In the genomic region with DNA sequence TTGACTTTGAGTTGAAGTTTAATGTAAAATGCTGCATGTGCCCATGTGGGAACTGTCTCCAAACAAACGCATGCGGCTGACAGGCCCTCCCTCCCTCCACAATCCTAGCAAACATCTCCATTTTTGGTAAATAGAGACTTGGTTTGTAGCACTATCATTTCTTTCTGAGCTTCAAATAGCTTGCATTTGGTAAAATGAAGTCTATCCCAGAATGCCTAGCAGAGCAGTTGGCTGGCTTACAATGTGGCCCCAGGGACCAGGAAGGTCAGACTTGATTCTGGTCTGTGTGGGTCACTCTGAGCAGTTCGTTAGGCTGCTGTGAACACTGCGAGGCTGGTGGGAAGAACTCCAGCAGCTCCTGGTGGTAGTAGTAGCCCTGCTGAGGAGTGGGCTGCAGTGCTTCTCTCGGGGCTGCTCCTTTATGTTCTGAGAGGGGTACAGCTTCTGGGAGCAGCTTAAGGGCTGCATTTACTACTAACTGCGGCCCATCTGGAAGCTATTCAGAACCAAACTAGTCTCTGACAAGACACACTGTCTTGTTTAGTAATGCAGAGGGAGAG, we compare ENCODE assay signal across 11 mouse cellular contexts.
A peak's percentile ranks its signal among the peaks of the same experiment; 100 is the strongest.
DNase-seq lines count a peak whose midpoint lies in the region; ATAC-seq and TF ChIP-seq lines count a peak whose summit lies in the region.
"Had no signal": no experiment of that assay in that cellular context is flagged by ENCODE, and none has a peak within 500 bp of the region (broad histone marks: within the 10 kb centered on the region; RNA-seq: fewer than 3 reads in every experiment).

No protein-coding gene starts in this region.

- no peak overlapping the region for H3K4me2 ChIP-seq in lung, embryonic 15.5 days
- H3K4me2 ChIP-seq in stomach, embryonic 14.5 days (replicated peaks; ENCODE audit: low read depth, low read length): no peak overlapping the region
- no peak overlapping the region for H3K4me2 ChIP-seq in midbrain, postnatal 0 days (ENCODE audit: low read depth, low read length, poor library complexity, severe bottlenecking)
- H3K4me2 ChIP-seq: neural tube, embryonic 12.5 days had no signal

- DNase-seq in lung, postnatal 10 days: no peak
- DNase-seq in gastrocnemius, postnatal 14 days: peak; percentile 62
- DNase-seq in kidney, adult 9 months: peak; percentile 66
- no peak for DNase-seq in midbrain, postnatal 0 days (ENCODE audit: low spot score)
- no peak for DNase-seq in urinary bladder, postnatal 10 days (ENCODE audit: low spot score)
- DNase-seq in yolk sac, embryonic 10.5 days (ENCODE audit: low spot score): no peak
- DNase-seq: cerebellum, adult 8-10 months; liver had no signal

- 0 out of 2 replicates have a peak overlapping the region, but pooled peaks have one; percentile 4 for H3K9ac ChIP-seq in lung, embryonic 15.5 days
- H3K9ac ChIP-seq in stomach, embryonic 14.5 days (replicated peaks; ENCODE audit: low read depth, low read length): no peak overlapping the region
- H3K9ac ChIP-seq in midbrain, postnatal 0 days (replicated peaks; ENCODE audit: low read length, poor library complexity, severe bottlenecking): no peak overlapping the region
- H3K9ac ChIP-seq: neural tube, embryonic 12.5 days had no signal

- no peak for TF ChIP-seq CTCF in midbrain, postnatal 0 days (IDR thresholded peaks at IDR 0.05)

- peak; percentile 66; the same call in 1 of the 2 replicates for ATAC-seq in lung, embryonic 15.5 days (ENCODE audit: borderline replicate concordance, extremely low read depth, low FRiP score, low TSS enrichment)
- ATAC-seq in stomach, embryonic 14.5 days (ENCODE audit: insufficient number of reproducible peaks, insufficient read depth, low FRiP score, low read depth): no peak
- ATAC-seq in midbrain, postnatal 0 days (ENCODE audit: low FRiP score): no peak

- peaks cover 3% of the 10 kb centered on the region; the same call in 1 of the 2 replicates for H3K36me3 ChIP-seq in lung, embryonic 15.5 days
- H3K36me3 ChIP-seq in stomach, embryonic 14.5 days (ENCODE audit: control insufficient read depth, insufficient read depth, low read length): peaks cover 6% of the 10 kb centered on the region; the same call in 1 of the 2 replicates
- peaks cover 35% of the 10 kb centered on the region; the same call in 1 of the 2 replicates for H3K36me3 ChIP-seq in midbrain, postnatal 0 days (ENCODE audit: insufficient read depth, low read length)

- no peak overlapping the region for H3K4me3 ChIP-seq in lung, embryonic 15.5 days
- no peak overlapping the region for H3K4me3 ChIP-seq in stomach, embryonic 14.5 days (ENCODE audit: low read depth, low read length)
- H3K4me3 ChIP-seq in midbrain, postnatal 0 days (ENCODE audit: low read depth, low read length): no peak overlapping the region
- H3K4me3 ChIP-seq: neural tube, embryonic 12.5 days had no signal

- H3K27ac ChIP-seq in lung, embryonic 15.5 days: peak overlapping the region; percentile 95
- peak overlapping the region; percentile 97 for H3K27ac ChIP-seq in stomach, embryonic 14.5 days (ENCODE audit: low read length)
- H3K27ac ChIP-seq in midbrain, postnatal 0 days (ENCODE audit: low read depth, low read length): no peak overlapping the region
- H3K27ac ChIP-seq: neural tube, embryonic 12.5 days had no signal

- H3K9me3 ChIP-seq in lung, embryonic 15.5 days: no peaks in the 10 kb centered on the region
- no peaks in the 10 kb centered on the region for H3K9me3 ChIP-seq in stomach, embryonic 14.5 days (ENCODE audit: control insufficient read depth, low read depth, low read length)
- no peaks in the 10 kb centered on the region for H3K9me3 ChIP-seq in midbrain, postnatal 0 days (ENCODE audit: low read length)
- H3K9me3 ChIP-seq: neural tube, embryonic 12.5 days had no signal

- intact Hi-C loops in gastrocnemius, postnatal 14 days (cut with DNase I; ENCODE audit: low total_unique reads): no loop called here

- peaks cover 57% of the 10 kb centered on the region for H3K4me1 ChIP-seq in lung, embryonic 15.5 days
- peaks cover 42% of the 10 kb centered on the region for H3K4me1 ChIP-seq in stomach, embryonic 14.5 days (ENCODE audit: control insufficient read depth, insufficient read depth, low read length)
- H3K4me1 ChIP-seq in midbrain, postnatal 0 days (ENCODE audit: insufficient read depth, low read length): no peaks in the 10 kb centered on the region

- H3K27me3 ChIP-seq in lung, embryonic 15.5 days: no peaks in the 10 kb centered on the region
- H3K27me3 ChIP-seq in stomach, embryonic 14.5 days (ENCODE audit: control insufficient read depth, insufficient read depth, low read length): no peaks in the 10 kb centered on the region
- no peaks in the 10 kb centered on the region for H3K27me3 ChIP-seq in midbrain, postnatal 0 days (ENCODE audit: insufficient read depth, low read length)
- H3K27me3 ChIP-seq: neural tube, embryonic 12.5 days had no signal

- 38% methylated on average over 6 of the region's 6 CpGs for WGBS in lung, embryonic 15.5 days
- 32% methylated on average over 6 of the region's 6 CpGs for WGBS in stomach, embryonic 14.5 days
- WGBS in midbrain, postnatal 0 days: 60% methylated on average over 6 of the region's 6 CpGs

Comparison
In these comparisons a context has a peak if more than half of its experiments do, and no peak if none do; other contexts are left out.
1. DNase-seq: peak in gastrocnemius, postnatal 14 days (single experiment) and kidney, adult 9 months (single experiment); none in lung, postnatal 10 days (single experiment), midbrain, postnatal 0 days (single experiment), urinary bladder, postnatal 10 days (single experiment) and yolk sac, embryonic 10.5 days (single experiment).